Mouse (Mus musculus) lung, postnatal 0 days (tissue): ENCODE measurements around the gene Palld. TPM values are rescaled to one million over a fixed set of nuclear protein-coding genes. Genes with fewer than 3 reads are reported as not detected.

ENCODE experiments used
- ATAC-seq: fragments of 200-750 bp; cut with Nextera tagmentation; 2 replicates; pipeline ENCODE4 v1.8.0; 2017; ENCODE audit warnings: moderate library complexity
- DNase-seq: peaks from one replicate; pipeline ENCODE4 v3.0.0-alpha.2; 2016; ENCODE audit warnings: low spot score
- H3K27ac ChIP-seq: fragments of 300-500 bp; sonication (generic); 2 replicates; pipeline ENCODE4 v1.5.1; 2014; ENCODE audit warnings: antibody characterized with exemption, mild to moderate bottlenecking, low read length, mixed read lengths
- H3K27me3 ChIP-seq: fragments of 300-500 bp; sonication (generic); replicated peaks from 2 replicates; pipeline ENCODE4 v1.6.1; 2014; ENCODE audit warnings: low read length, mixed read lengths; ENCODE audit not compliant: insufficient read depth
- H3K36me3 ChIP-seq: fragments of 300-500 bp; sonication (generic); 2 replicates; pipeline ENCODE4 v1.6.1; 2014; ENCODE audit warnings: low read length, mixed read lengths; ENCODE audit not compliant: insufficient read depth
- H3K4me1 ChIP-seq: fragments of 300-500 bp; sonication (generic); 2 replicates; pipeline ENCODE4 v1.6.1; 2014; ENCODE audit warnings: antibody characterized with exemption, low read depth, low read length, mixed read lengths; ENCODE audit not compliant: insufficient read depth
- H3K4me2 ChIP-seq: fragments of 300-500 bp; sonication (generic); replicated peaks from 2 replicates; pipeline ENCODE4 v1.6.1; 2014; ENCODE audit warnings: low read depth, mild to moderate bottlenecking, low read length, moderate library complexity, mixed read lengths
- H3K4me3 ChIP-seq: fragments of 300-500 bp; sonication (generic); 2 replicates; pipeline ENCODE4 v1.5.1; 2014; ENCODE audit warnings: low read depth, low read length
- H3K9ac ChIP-seq: fragments of 300-500 bp; sonication (generic); replicated peaks from 2 replicates; pipeline ENCODE4 v1.6.1; 2014; ENCODE audit warnings: low read depth, mild to moderate bottlenecking
- H3K9me3 ChIP-seq: fragments of 300-500 bp; sonication (generic); 2 replicates; pipeline ENCODE4 v1.6.1; 2016; ENCODE audit warnings: low read length, mixed read lengths
- CTCF ChIP-seq: IDR thresholded peaks from 2 replicates; pipeline ENCODE4 v1.5.1; 2016; ENCODE audit warnings: antibody characterized with exemption, mild to moderate bottlenecking
- EP300 ChIP-seq: IDR thresholded peaks from 2 replicates; pipeline ENCODE4 v1.6.1; 2016; ENCODE audit warnings: antibody characterized with exemption, mild to moderate bottlenecking, control low read depth
- WGBS: fragments of 180-500 bp; shearing (Covaris S2); extraction: QIAGEN DNeasy Blood & Tissue Kit; methylation state at CpG from one replicate; pipeline ENCODE4 v1.1.7; 2014; 5-methylcytosine and 5-hydroxymethylcytosine counted together
- polyA plus RNA-seq: library from polyadenylated mRNA; unstranded; fragments of >200 nt; fragmentation: Nextera tagmentation; extraction: Ambion mirVana; gene quantifications from 2 replicates; pipeline ENCODE4 v1.2.1, GENCODE M21; 2015

Gene Palld
- polyA plus RNA-seq, 1 experiment from 2014 or later, result 130 TPM

- H3K9me3 ChIP-seq, result no peaks in the 10 kb centered on the region
- TF ChIP-seq CTCF (no peak), EP300 (0 out of 2 replicates have a peak, but pooled peaks have one; percentile 40)
- 42% methylated on average over 8 of the region's 8 CpGs for WGBS
- peak overlapping the region; percentile 48; the same call in 1 of the 2 replicates for H3K27ac ChIP-seq
- no peak overlapping the region for H3K4me3 ChIP-seq
- H3K4me1 ChIP-seq, result peaks cover 4% of the 10 kb centered on the region; the same call in 1 of the 2 replicates
- no peak overlapping the region for H3K9ac ChIP-seq
- H3K4me2 ChIP-seq, result no peak overlapping the region
- no peaks in the 10 kb centered on the region for H3K36me3 ChIP-seq
- peak; percentile 68 for ATAC-seq
- DNase-seq, result peak; percentile 82
- H3K27me3 ChIP-seq, result no peaks in the 10 kb centered on the region
These were observed 423.7 kb downstream of the Palld start for GRCm38 (mm10) chr8:61478793-61479192.

- Histone ChIP-seq H3K27me3 (no peaks in the 10 kb centered on the region), H3K36me3 (no peaks in the 10 kb centered on the region), H3K9me3 (no peaks in the 10 kb centered on the region), H3K4me2 (no peak overlapping the region), H3K9ac (no peak overlapping the region), H3K27ac (no peak overlapping the region), H3K4me1 (peaks cover 4% of the 10 kb centered on the region; the same call in 1 of the 2 replicates), H3K4me3 (no peak overlapping the region)
- TF ChIP-seq CTCF, result peak; percentile 25; the same call in 1 of the 2 replicates
- TF ChIP-seq EP300, result no peak
- DNase-seq (no peak), ATAC-seq (no peak)
- 76% methylated on average over 4 of the region's 4 CpGs for WGBS
These were observed 424.3 kb downstream of the Palld start for GRCm38 (mm10) chr8:61478150-61478549.

GRCm38 (mm10) chr8:61476160-61476559 lies 426.3 kb downstream of the Palld start:
- ATAC-seq, result no peak
- peaks cover 4% of the 10 kb centered on the region; the same call in 1 of the 2 replicates for H3K4me1 ChIP-seq
- DNase-seq, result no peak
- H3K36me3 ChIP-seq, result no peaks in the 10 kb centered on the region
- no peaks in the 10 kb centered on the region for H3K9me3 ChIP-seq
- H3K4me3 ChIP-seq, result no peak overlapping the region
- H3K27ac ChIP-seq, result no peak overlapping the region
- H3K9ac ChIP-seq, result no peak overlapping the region
- 68% methylated on average over 9 of the region's 9 CpGs for WGBS
- TF ChIP-seq CTCF (no peak), EP300 (no peak)
- no peak overlapping the region for H3K4me2 ChIP-seq
- no peaks in the 10 kb centered on the region for H3K27me3 ChIP-seq

GRCm38 (mm10) chr8:61475251-61475673 lies 427.2 kb downstream of the Palld start:
- H3K9ac ChIP-seq, result no peak overlapping the region
- no peaks in the 10 kb centered on the region for H3K9me3 ChIP-seq
- no peak for TF ChIP-seq EP300
- no peak for TF ChIP-seq CTCF
- H3K4me3 ChIP-seq, result no peak overlapping the region
- ATAC-seq (no peak), DNase-seq (no peak)
- no peak overlapping the region for H3K27ac ChIP-seq
- 34% methylated on average over 6 of the region's 6 CpGs for WGBS
- no peak overlapping the region for H3K4me2 ChIP-seq
- H3K4me1 ChIP-seq, result peaks cover 4% of the 10 kb centered on the region; the same call in 1 of the 2 replicates
- H3K27me3 ChIP-seq, result no peaks in the 10 kb centered on the region
- no peaks in the 10 kb centered on the region for H3K36me3 ChIP-seq

- H3K4me3 ChIP-seq, result no peak overlapping the region
- no peaks in the 10 kb centered on the region for H3K27me3 ChIP-seq
- no peak for TF ChIP-seq EP300
- TF ChIP-seq CTCF, result no peak
- H3K27ac ChIP-seq, result no peak overlapping the region
- no peak overlapping the region for H3K4me2 ChIP-seq
- no peak for DNase-seq
- WGBS, result 86% methylated on average over 4 of the region's 4 CpGs
- no peak overlapping the region for H3K9ac ChIP-seq
- no peak for ATAC-seq
- H3K9me3 ChIP-seq, result no peaks in the 10 kb centered on the region
- no peaks in the 10 kb centered on the region for H3K36me3 ChIP-seq
- H3K4me1 ChIP-seq, result no peaks in the 10 kb centered on the region
These were observed 432.3 kb downstream of the Palld start for GRCm38 (mm10) chr8:61470213-61470612.

- 96% methylated on average over 3 of the region's 3 CpGs for WGBS
- Histone ChIP-seq H3K27me3 (no peaks in the 10 kb centered on the region), H3K4me2 (no peak overlapping the region), H3K9ac (no peak overlapping the region), H3K27ac (no peak overlapping the region), H3K4me3 (no peak overlapping the region), H3K4me1 (no peaks in the 10 kb centered on the region), H3K9me3 (no peaks in the 10 kb centered on the region), H3K36me3 (no peaks in the 10 kb centered on the region)
- no peak for ATAC-seq
- no peak for TF ChIP-seq CTCF
- no peak for TF ChIP-seq EP300
- DNase-seq, result no peak
These were observed 435.0 kb downstream of the Palld start for GRCm38 (mm10) chr8:61467553-61467815.
